In the genomic region with DNA sequence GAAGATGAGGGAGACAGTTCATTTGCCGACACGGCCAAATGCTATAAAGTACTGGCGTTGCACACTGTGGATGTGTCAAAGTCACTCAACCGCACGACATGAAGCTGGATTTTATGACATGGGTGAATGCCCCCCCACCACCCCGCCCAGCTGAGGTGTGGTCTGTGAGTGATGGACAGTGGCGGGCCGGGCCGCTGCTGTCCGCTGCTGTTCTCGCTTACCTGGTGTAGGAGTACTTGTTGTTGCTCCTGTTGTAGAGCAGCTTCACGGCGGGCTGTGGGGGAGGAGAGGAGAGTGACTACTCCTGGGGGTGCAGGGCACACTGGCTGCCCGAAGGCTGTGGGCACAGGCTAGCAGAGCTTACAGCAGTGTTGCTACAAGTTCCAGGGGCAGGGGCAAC, we compare ENCODE assay signal across 32 mouse cellular contexts.
"Had no signal": no experiment of that assay in that cellular context is flagged by ENCODE, and none has a peak within 500 bp of the region (broad histone marks: within the 10 kb centered on the region; RNA-seq: fewer than 3 reads in every experiment).

No protein-coding gene starts in this region.

- ATAC-seq: hindbrain, embryonic 16.5 days; hindbrain, postnatal 0 days; inflammation-experienced regulatory T-cells, adult 6 months; intestine, embryonic 15.5 days; intestine, embryonic 16.5 days; intestine, postnatal 0 days had no signal

- H3K4me3 ChIP-seq: heart, adult 2 months; heart, embryonic 10.5 days; heart, embryonic 12.5 days; heart, embryonic 13.5 days; heart, embryonic 15.5 days; hindbrain, embryonic 10.5 days; hindbrain, embryonic 12.5 days; hindbrain, embryonic 13.5 days; hindbrain, embryonic 15.5 days; intestine, embryonic 15.5 days; kidney, embryonic 15.5 days; layer of hippocampus, adult 2 months had no signal

- H3K27me3 ChIP-seq: heart, embryonic 12.5 days; heart, embryonic 13.5 days; heart, embryonic 15.5 days; hindbrain, embryonic 12.5 days; hindbrain, embryonic 13.5 days; hindbrain, embryonic 15.5 days; intestine, embryonic 15.5 days; kidney, embryonic 15.5 days had no signal

- H3K9me3 ChIP-seq: heart, embryonic 10.5 days; heart, embryonic 12.5 days; heart, embryonic 13.5 days; heart, embryonic 15.5 days; hindbrain, embryonic 10.5 days; hindbrain, embryonic 12.5 days; hindbrain, embryonic 13.5 days; hindbrain, embryonic 15.5 days; intestine, embryonic 15.5 days; kidney, embryonic 15.5 days had no signal

- H3K9ac ChIP-seq: heart, embryonic 12.5 days; heart, embryonic 13.5 days; heart, embryonic 15.5 days; hindbrain, embryonic 12.5 days; hindbrain, embryonic 13.5 days; hindbrain, embryonic 14.5 days; hindbrain, embryonic 15.5 days; intestine, embryonic 15.5 days; kidney, embryonic 15.5 days had no signal

- H3K27ac ChIP-seq: heart, adult 2 months; heart, embryonic 10.5 days; heart, embryonic 13.5 days; heart, embryonic 15.5 days; hindbrain, embryonic 10.5 days; hindbrain, embryonic 12.5 days; hindbrain, embryonic 13.5 days; hindbrain, embryonic 14.5 days; hindbrain, embryonic 15.5 days; hindbrain, postnatal 0 days; intestine, embryonic 15.5 days; kidney, embryonic 15.5 days; kidney, postnatal 0 days; layer of hippocampus, adult 2 months had no signal

- DNase-seq: heart, adult 2 months; heart, postnatal 10 days; heart, postnatal 36 days; heart, postnatal 4 days; kidney, adult 18-20 months; kidney, adult 2 months; kidney, adult 8-10 months; kidney, adult 9 months; kidney, postnatal 14 days; kidney, postnatal 25 days; kidney, postnatal 36 days; layer of hippocampus, adult 9-11 months; layer of hippocampus, postnatal 36 days had no signal

- H3K4me2 ChIP-seq: heart, embryonic 11.5 days; heart, embryonic 12.5 days; heart, embryonic 13.5 days; heart, embryonic 15.5 days; hindbrain, embryonic 12.5 days; hindbrain, embryonic 13.5 days; hindbrain, embryonic 14.5 days; hindbrain, embryonic 15.5 days; intestine, embryonic 15.5 days; kidney, embryonic 15.5 days had no signal
